Mouse (Mus musculus) cerebellum, postnatal 14 days (tissue): Measurements from ENCODE around the gene Hagh.

ENCODE experiments used
- DNase-seq, 2 experiments: peaks; one replicate each; pipeline ENCODE4 v3.0.0; 2021; ENCODE audit warnings: mixed read lengths in 2 of 2

Gene Hagh

DNA sequence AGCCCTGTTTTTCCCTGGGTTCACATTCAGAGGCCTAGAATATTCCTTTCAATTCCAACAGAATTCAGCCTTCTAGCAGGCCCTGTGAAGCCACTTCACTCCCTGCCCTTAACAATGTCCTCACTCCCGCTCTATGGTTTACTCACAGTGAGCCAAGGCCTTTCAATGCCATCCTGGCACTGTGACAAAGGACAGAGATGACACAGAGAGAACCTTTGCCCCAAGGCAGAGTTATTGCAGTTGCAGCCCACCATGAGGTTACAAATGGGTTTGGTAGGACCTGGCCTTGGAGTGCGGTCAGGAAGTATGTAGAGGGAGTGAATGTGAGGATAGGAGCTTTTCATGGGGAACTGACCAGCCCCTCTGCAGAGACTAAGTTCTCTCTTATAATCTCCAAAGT is 67.6 kb downstream of the Hagh start:
- no peak for DNase-seq

DNA sequence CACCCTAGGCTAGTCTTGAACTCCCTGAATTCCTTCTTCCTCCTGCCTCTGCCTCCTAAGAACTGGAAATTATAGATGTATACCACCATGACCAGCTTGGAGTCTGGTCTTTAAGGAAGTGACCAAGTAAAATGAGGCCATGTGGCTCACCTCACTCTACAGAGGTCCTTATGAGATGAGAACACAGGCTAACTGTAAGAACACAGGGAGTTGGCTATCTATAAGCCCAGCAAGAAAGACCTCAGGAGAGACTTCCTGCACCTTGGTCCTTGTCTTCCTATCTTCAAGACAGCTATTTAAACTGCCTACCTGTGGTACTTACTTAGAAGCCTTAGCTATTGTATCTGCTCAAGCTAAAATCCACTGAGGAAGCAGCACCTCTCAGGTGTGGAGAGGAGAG is 74.0 kb downstream of the Hagh start:
- DNase-seq, result no peak
